Mouse (Mus musculus) G1E (cell line): ENCODE results near the gene Erg.

Experiments used
- CTCF ChIP-seq: IDR thresholded peaks from 2 replicates; pipeline ENCODE4 v1.5.1; 2012; ENCODE audit warnings: low read depth, low read length, inconsistent platforms, mixed read lengths
- GATA1 ChIP-seq: IDR thresholded peaks from 2 replicates; pipeline ENCODE4 v1.6.1; 2012; ENCODE audit warnings: borderline replicate concordance, low read length, inconsistent platforms, mixed read lengths
- GATA2 ChIP-seq: IDR thresholded peaks from 2 replicates; pipeline ENCODE4 v1.6.1; 2012; ENCODE audit warnings: low read depth, low read length, inconsistent platforms, borderline replicate concordance
- POLR2AphosphoS5 ChIP-seq: IDR thresholded peaks from 2 replicates; pipeline ENCODE4 v1.6.1; 2012; ENCODE audit warnings: low read depth, low read length, inconsistent platforms; ENCODE audit not compliant: insufficient replicate concordance
- TAL1 ChIP-seq: conservative IDR thresholded peaks from 2 replicates; pipeline ENCODE4 v1.6.1; 2012; ENCODE audit warnings: low read depth, low read length, inconsistent platforms, mixed read lengths

- TF ChIP-seq CTCF (no peak), TAL1 (no peak), GATA1 (no peak), GATA2 (no peak), POLR2AphosphoS5 (no peak)
Observed at GRCm38 (mm10) chr16:95619859-95620325, 33.5 kb upstream of the Erg start.
